Mouse (Mus musculus) layer of hippocampus, postnatal 10 days (tissue): Measurements from ENCODE around the gene Armc10. TPM values are rescaled to one million over a fixed set of nuclear protein-coding genes. Genes with fewer than 3 reads are reported as not detected.
"Not testable (repeated sequence)": the region's sequence is repeated elsewhere in the genome, so short reads cannot be mapped to it uniquely, and the experiment has no call there.

Experiments
- DNase-seq, 2 experiments: peaks; one replicate each; pipeline ENCODE4 v3.0.0; 2021; ENCODE audit warnings: low spot score in 2 of 2
- total RNA-seq, 2 experiments: library from RNA; stranded (reverse); gene quantifications; 2 replicates each; pipeline ENCODE4 v1.2.3; 2021

Gene Armc10
- total RNA-seq, 2 experiments from 2014 or later: 25.9 to 32.5 TPM

DNA sequence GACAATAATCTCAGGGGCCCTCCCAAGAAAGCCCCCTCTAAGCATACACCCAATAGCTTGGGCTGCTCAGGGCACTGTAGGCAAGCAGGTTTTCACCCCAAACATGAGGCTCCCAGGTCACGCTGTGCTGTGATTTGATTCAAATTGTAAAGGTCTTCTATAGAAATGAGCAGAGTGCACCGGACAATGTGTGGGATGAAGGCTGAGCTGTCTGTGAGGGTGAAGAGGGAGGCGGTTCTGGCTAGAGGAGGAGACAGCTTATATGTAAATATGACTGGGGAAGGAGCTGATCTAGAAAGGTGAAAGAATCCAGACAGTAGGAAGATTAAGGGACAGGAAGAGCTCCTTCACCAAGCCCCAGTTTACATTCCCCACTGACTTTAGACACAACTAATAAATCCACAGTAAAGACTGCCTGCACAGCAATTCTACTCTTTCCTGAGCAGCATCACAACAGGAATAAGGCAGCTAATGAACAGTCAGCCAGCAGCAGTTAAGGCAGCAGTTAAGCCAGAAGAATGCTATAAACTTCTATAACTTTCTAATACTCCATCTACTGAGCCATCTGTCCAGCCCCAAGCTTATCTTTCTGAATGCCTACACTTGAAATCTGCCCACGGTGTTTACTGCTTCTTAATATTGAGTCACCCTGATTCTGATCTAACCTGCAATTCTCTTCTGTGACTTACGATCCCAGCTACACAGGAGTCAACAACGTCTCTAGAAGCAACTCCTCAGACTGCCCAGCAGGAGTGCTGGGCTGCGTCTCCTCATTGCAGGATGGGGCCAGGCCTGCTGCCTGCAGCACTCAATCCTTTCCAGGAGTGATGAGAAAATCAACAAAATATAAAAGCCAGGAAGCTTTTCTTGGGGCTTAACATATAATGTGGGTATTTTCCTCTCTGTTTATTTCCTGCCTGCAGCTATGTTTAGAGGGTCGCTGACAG is 21.9 kb downstream of the Armc10 start:
- no peak for DNase-seq

- no peak for DNase-seq
These were observed 23.7 kb downstream of the Armc10 start for GRCm38 (mm10) chr5:21669307-21669706.

GRCm38 (mm10) chr5:21672812-21673635 is 27.4 kb downstream of the Armc10 start:
- DNase-seq: no peak

- no peak for DNase-seq
These were observed 28.1 kb downstream of the Armc10 start for GRCm38 (mm10) chr5:21673742-21674141.

- no peak for DNase-seq
These were observed 29.4 kb downstream of the Armc10 start for GRCm38 (mm10) chr5:21675019-21675418.

DNA sequence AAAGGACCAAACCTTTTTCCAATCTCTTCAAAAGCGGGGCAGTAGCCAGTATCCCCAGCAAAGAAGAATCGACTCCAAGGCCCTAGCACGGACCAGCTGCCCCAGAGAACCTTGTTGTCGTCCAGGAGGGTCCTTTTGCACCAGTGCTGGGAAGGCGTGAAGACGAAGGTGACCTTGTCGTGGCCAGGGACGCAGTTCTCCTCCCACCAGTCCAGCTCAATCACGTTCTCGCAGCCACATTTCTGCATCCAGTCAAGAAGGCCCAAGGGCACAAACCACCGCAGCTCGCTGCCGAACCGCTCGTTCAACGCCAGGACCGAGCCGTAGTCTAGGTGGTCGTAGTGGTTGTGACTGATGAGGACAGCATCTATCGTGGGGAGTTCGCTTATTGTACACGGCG is 29.9 kb downstream of the Armc10 start:
- DNase-seq: no peak

- DNase-seq: peak in 1 of 2 experiments; percentile 35
These were observed 32.3 kb downstream of the Armc10 start for GRCm38 (mm10) chr5:21677939-21678338.

DNA sequence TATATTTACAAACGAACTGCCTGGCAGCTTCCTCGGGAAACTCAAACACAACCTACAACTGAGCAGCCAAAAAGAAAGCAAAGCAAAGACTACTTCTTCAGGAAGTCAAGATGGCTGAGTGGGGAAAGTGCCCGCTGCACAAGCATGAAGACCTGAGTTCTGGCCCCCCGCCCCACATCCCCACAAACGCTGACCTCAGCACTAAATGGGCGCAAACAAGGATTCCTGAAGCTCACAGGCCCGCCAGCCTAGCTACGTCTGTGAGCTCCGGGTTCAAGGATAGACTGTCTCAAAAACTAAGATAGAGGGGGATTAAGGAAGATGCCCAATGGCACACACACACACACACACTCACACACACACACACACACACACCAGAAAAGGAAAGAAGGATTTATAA is 32.8 kb downstream of the Armc10 start:
- DNase-seq: no peak

GRCm38 (mm10) chr5:21680029-21680428 is 34.4 kb downstream of the Armc10 start:
- DNase-seq: no peak

DNA sequence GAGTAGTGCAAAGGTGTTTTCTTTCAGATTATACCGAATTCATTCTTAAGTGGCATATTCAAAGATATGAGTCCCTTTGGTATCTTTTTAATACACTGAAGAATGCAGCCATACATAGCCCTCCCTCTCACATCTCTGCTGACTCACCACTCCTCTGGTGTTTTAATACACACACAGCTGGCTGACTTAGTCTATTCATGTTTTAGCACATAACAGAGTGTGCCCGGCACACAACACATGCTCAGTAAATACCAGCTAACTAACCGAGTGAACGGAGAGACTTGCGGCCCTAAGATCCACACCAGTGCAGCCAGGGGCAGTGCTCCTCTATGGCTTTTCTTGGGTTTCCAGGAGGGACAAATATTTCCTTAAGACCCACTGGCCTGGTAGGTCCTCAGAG is 35.3 kb downstream of the Armc10 start:
- no peak for DNase-seq

DNA sequence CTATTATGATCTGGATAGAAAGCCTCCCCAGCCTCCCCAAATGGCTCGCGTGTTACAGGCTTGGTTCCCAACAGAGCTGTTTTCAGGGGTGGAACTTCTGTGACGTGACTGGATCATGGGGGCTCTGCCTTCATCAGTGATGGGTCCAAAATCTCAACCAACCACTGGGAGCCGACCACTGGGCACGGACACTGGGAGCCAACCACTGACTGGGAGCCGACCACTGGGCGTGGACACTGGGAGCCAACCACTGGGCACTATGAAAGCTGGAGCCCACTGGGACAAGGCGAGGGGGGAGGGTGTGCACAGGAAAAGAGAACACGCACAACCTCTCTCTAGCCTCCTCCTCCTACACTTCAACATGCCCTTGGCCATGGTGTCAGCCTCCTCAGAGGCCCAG is 38.2 kb downstream of the Armc10 start:
- DNase-seq: no peak

GRCm38 (mm10) chr5:21685001-21685400 is 39.4 kb downstream of the Armc10 start:
- DNase-seq: no peak

GRCm38 (mm10) chr5:21687042-21687441 is 41.4 kb downstream of the Armc10 start:
- DNase-seq: peak in 1 of 2 experiments; percentile 14

DNA sequence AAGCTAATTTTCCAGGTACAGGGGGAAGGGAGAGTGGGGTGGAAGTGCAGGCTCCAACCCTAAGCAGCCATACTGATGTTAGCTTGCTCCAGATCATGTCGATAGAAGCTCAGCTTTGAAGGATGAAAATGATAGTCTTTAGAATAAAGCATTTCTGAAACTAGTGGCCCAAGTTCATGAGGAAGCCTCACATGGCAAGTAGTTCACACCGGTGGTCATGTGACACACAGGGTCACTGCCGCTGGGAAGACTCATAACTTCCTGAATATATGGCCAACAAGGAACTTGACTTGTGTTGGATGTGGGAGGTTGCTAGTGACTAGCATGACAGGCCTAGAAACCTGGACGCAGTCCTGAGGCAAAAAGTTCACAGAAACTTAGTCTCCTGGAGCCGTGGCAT is 46.6 kb downstream of the Armc10 start:
- DNase-seq: no peak

DNA sequence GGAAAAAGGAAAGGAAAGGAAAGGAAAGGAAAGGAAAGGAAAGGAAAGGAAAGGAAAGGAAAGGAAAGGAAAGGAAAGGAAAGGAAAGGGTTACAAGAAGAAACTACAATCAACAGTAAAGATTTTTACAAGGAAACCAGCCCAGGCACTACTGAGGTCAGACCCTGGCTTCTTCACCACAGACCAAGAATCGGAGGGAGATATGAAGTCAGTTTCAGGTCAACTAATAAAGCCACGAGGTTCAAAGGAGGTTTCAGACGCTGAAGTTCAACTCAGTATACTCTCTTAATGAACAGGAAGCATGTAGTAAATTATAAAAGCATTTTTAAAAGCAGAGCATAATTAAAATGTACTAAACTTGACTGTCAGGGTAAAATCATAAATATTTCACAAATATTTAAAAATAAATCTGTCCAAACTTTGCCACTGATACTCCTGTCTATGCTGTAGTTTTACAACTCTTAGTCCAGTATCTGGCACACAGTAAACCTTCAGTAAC is 47.8 kb downstream of the Armc10 start:
- DNase-seq: no peak

DNA sequence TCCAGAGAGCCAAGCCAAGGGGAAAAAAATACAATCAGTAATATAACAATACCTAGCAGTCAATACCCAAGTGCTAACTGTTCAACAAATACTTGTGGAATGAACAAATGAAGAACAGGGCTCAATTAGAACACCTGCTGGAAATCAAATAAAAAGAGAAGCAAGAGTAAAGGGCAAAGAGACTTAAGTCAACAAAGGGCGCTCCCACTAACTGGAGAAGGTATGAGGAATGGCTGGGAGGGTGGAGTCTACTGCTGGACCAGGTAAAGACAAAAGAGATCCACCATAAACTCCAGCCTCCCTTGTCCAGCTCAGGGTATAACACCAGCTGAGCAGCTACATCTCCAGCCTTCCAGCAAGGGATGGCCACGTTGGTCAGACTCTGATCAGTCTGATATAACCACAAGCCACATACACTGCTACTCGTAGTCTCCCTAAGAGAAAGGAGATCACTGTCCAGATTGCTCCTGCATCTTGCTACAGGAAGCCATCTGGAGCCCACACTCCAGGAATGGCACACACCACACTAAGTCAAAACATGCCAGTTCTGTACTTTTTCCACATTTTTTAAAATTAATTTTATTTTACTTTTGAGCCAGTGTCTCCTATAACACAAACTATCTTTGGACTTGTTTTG is 49.4 kb downstream of the Armc10 start:
- DNase-seq: no peak

GRCm38 (mm10) chr5:21699555-21699954 is 53.9 kb downstream of the Armc10 start:
- DNase-seq: not testable (repeated sequence)

DNA sequence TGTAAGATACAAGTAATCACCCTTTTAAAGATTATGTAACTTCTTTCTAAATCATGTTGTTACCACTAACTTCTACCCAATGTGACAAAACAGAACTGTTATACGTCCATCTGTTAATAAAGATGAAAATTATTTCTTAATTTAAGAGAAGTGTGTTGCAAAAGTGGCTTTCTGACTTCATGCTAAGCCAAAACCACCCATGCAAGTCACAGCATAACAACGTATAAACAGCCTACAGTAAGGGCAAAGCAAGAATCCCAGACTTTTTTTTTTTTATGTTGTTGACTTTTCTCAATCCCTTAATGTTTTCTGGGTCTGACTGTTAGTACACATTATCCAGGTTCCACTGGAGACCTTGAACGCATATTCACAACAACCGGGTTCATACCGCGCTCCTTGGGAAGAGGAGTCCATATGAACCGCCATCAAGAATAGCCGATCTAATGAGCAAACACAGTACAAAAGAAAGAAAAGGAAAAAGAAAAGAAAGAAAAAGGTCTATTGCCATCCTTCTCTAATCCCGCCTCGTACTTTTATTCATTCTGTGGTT is 54.7 kb downstream of the Armc10 start:
- no peak for DNase-seq

GRCm38 (mm10) chr5:21700934-21701333 is 55.3 kb downstream of the Armc10 start:
- no peak for DNase-seq

DNA sequence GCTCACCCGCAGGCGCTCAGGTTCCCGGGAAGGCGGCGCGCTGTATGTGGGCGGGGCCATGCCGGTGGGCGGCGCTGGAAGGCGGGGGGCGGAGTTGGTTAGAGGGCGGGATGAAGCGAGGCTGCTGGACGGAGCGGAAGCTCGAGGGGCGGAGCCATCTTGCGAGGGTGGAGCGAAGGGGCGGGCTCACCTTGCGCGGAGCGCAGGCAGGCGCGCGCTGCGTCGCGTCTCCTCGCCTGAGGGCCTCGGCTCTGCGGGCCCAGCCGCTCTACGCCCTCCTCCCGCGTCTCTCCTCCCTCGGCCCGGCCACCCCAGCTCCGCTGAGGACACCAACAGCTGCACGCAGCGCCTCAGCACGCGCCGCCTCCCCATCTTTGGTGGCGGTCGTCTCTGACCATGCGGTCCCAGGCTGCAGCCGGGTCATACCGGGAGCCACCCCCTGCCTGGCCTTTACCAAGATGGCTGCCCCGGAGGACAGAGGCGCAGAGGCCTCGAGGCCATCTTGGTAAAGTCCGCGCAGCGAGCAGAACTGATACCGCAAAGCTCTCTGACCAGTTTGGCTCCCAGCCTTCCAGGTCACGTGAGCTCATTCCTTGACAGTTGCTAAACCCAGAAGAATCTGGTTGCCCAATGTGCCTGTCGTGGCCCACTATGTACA is 55.9 kb downstream of the Armc10 start, which contains the start of gene Napepld:
Gene Napepld (minus strand): TSS at position 46 of the 658 bp plus-strand sequence.
- DNase-seq: peak; percentile 99

- no peak for DNase-seq
These were observed 56.4 kb downstream of the Armc10 start for GRCm38 (mm10) chr5:21702009-21702364.
